Mouse (Mus musculus): ENCODE results near the gene Prss27. TPM values are rescaled to one million over a fixed set of nuclear protein-coding genes. Genes with fewer than 3 reads are reported as not detected.

Prss27 gene
- not detected for total RNA-seq (2023)

GRCm38 (mm10) chr17:24037844-24038243, at the start of gene Prss27:
TSS of gene Prss27 (plus strand) at chr17:24038144.

DNA sequence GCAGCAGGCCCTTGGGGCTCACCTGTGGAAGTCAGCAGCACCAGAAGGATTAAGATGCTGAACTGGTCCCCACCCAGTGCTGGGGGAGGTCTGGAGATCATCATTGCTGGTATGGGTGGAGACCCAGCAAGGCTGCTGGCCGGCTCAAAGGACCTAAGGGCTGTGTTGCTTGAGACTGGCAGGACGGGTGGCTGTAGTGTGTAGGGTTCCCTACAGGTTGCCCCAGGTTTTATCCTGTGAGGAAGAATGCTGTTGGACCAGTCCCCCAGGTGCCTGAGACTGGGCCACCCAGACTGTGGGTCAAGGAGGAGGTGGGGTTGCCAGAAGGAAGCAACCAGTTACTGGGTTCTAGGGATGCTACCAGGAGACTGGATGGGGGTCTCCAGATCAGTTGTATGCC, 40.0 kb upstream of the Prss27 start, which contains the start of gene Prss22:
TSS of gene Prss22 (minus strand) at position 200 of the 400 bp plus-strand sequence.

GRCm38 (mm10) chr17:24072919-24073696, 35.2 kb downstream of the Prss27 start, which contains the start of gene Kctd5:
TSS of gene Kctd5 (minus strand) at chr17:24073485.

Other genes with a start within 250 kb of the Prss27 start
- gene Srrm2, start 247.6 kb upstream of the Prss27 start, total RNA-seq (2023): 1,000 to 10,000 TPM; 1,478 to 1,622 TPM
- gene Elob, start 209.0 kb upstream of the Prss27 start, total RNA-seq (2023): 100 to 1,000 TPM; 205 to 212 TPM
- gene Prss33, start 202.1 kb upstream of the Prss27 start, total RNA-seq (2023): not detected
- not detected for gene Prss32, start 194.3 kb upstream of the Prss27 start, total RNA-seq (2023)
- gene Prss41, start 194.0 kb upstream of the Prss27 start, total RNA-seq (2023): 1 to 10 TPM; 1.0 to 1.2 TPM
- gene Prss21, start 170.1 kb upstream of the Prss27 start, total RNA-seq (2023): not detected
- not detected for gene Dcpp1, start 157.3 kb upstream of the Prss27 start, total RNA-seq (2023)
- not detected for gene Dcpp2, start 157.3 kb upstream of the Prss27 start, total RNA-seq (2023)
- not detected for gene Dcpp3, start 120.7 kb upstream of the Prss27 start, total RNA-seq (2023)
- not detected for gene Sbp, start 96.5 kb upstream of the Prss27 start, total RNA-seq (2023)
- not detected for gene Sbpl, start 82.9 kb upstream of the Prss27 start, total RNA-seq (2023)
- 1 to 10 TPM; 1.4 to 1.7 TPM for gene Prss30, start 57.6 kb upstream of the Prss27 start, total RNA-seq (2023)
- not detected for gene Prss22, start 40.0 kb upstream of the Prss27 start, total RNA-seq (2023)
- gene Kctd5, start 35.3 kb downstream of the Prss27 start, total RNA-seq (2023): 10 to 100 TPM; 33.8 to 39.2 TPM
- 100 to 1,000 TPM in 1 of 2 experiments, 10 to 100 TPM in 1; 95.5 to 101 TPM for gene Pdpk1, start 112.8 kb downstream of the Prss27 start, total RNA-seq (2023)
- gene Amdhd2, start 125.6 kb downstream of the Prss27 start, total RNA-seq (2023): 10 to 100 TPM; 27.0 to 27.6 TPM
- gene Atp6v0c, start 131.6 kb downstream of the Prss27 start, total RNA-seq (2023): 100 to 1,000 TPM; 144 to 153 TPM
- gene Tbc1d24, start 167.4 kb downstream of the Prss27 start, total RNA-seq (2023): 1 to 10 TPM; 1.2 to 1.6 TPM
- gene Ntn3, start 171.4 kb downstream of the Prss27 start, total RNA-seq (2023): under 1 TPM; 0.17 to 0.30 TPM
- 1 to 10 TPM; 7.3 to 8.3 TPM for gene Tedc2, start 182.7 kb downstream of the Prss27 start, total RNA-seq (2023)
- 10 to 100 TPM in 1 of 2 experiments, 1 to 10 TPM in 1; 7.7 to 10.2 TPM for gene Ccnf, start 213.3 kb downstream of the Prss27 start, total RNA-seq (2023)